18 mouse cellular contexts compared by ENCODE assay signal in genomic region chr19:53679194-53679593, GRCm38 (mm10). TPM values are rescaled to one million over a fixed set of nuclear protein-coding genes. Genes with fewer than 3 reads are reported as not detected.
"Had no signal": no experiment of that assay in that cellular context is flagged by ENCODE, and none has a peak within 500 bp of the region (broad histone marks: within the 10 kb centered on the region; RNA-seq: fewer than 3 reads in every experiment).

No protein-coding gene starts in this region.

- DNase-seq: kidney, postnatal 36 days; layer of hippocampus, adult 9-11 months; layer of hippocampus, postnatal 36 days; liver; liver, embryonic 13.5 days; liver, postnatal 0 days; lung, postnatal 14 days; right cerebral cortex, postnatal 25 days; thymus, postnatal 14 days had no signal

- H3K4me2 ChIP-seq: limb, embryonic 12.5 days; liver, embryonic 13.5 days; lung, embryonic 15.5 days; midbrain, embryonic 11.5 days; midbrain, embryonic 15.5 days; neural tube, embryonic 13.5 days had no signal

- H3K27ac ChIP-seq: limb, embryonic 12.5 days; liver, embryonic 13.5 days; lung, embryonic 15.5 days; macrophage; midbrain, embryonic 15.5 days; neural tube, embryonic 13.5 days; stomach, postnatal 0 days had no signal

- H3K4me3 ChIP-seq: limb, embryonic 12.5 days; liver, embryonic 13.5 days; lung, embryonic 15.5 days; megakaryocyte, embryonic 14.5 days; midbrain, embryonic 15.5 days; neural tube, embryonic 13.5 days had no signal

- H3K9me3 ChIP-seq: limb, embryonic 12.5 days; liver, embryonic 13.5 days; lung, embryonic 15.5 days; midbrain, embryonic 15.5 days; neural tube, embryonic 13.5 days had no signal

- H3K36me3 ChIP-seq: limb, embryonic 12.5 days; liver, embryonic 13.5 days; lung, embryonic 15.5 days; midbrain, embryonic 15.5 days; neural tube, embryonic 13.5 days had no signal

- H3K9ac ChIP-seq: limb, embryonic 12.5 days; liver, embryonic 13.5 days; liver, postnatal 0 days; lung, embryonic 15.5 days; midbrain, embryonic 15.5 days; neural tube, embryonic 13.5 days had no signal

- ATAC-seq: liver, postnatal 0 days; midbrain, embryonic 15.5 days had no signal

RNA-seq across cellular contexts. Expression of gene Rbm20, which starts 2.1 kb away (rescaled TPM):
- total RNA-seq: monocyte, adult 5-6 weeks had no signal
- polyA plus RNA-seq: macrophage had no signal
